Mouse (Mus musculus): Measurements from ENCODE around the gene Nav2. TPM values are rescaled to one million over a fixed set of nuclear protein-coding genes. Genes with fewer than 3 reads are reported as not detected.

The Nav2 gene
- total and polyA plus RNA-seq, 3 experiments, result 1.0 TPM; not detected in 2

- H3K27me3 ChIP-seq (ENCODE audit: insufficient read depth, low read length), result no peaks in the 10 kb centered on the region
- no peak for ATAC-seq (ENCODE audit: extremely low read depth, insufficient number of reproducible peaks, low FRiP score, poor library complexity, severe bottlenecking)
- TF ChIP-seq POLR2AphosphoS5 (IDR thresholded peaks at IDR 0.05; ENCODE audit: insufficient replicate concordance, low read depth, low read length), result no peak
- no peak for TF ChIP-seq CTCF (IDR thresholded peaks at IDR 0.05; ENCODE audit: low read depth, low read length)
- no peak for TF ChIP-seq TAL1 (conservative IDR thresholded peaks at IDR 0.05; ENCODE audit: low read depth, low read length)
- no peak for TF ChIP-seq GATA1 (IDR thresholded peaks at IDR 0.05; ENCODE audit: borderline replicate concordance, low read length)
- no peak for TF ChIP-seq GATA2 (IDR thresholded peaks at IDR 0.05; ENCODE audit: borderline replicate concordance, low read depth, low read length)
- H3K9me3 ChIP-seq (replicated peaks), result peaks cover 86% of the 10 kb centered on the region
- no peak for DNase-seq (ENCODE audit: low spot score)
- H3K4me1 ChIP-seq (ENCODE audit: insufficient read depth, low read depth, low read length), result no peaks in the 10 kb centered on the region; the same call in 1 of the 2 replicates
- H3K36me3 ChIP-seq (replicated peaks), result no peaks in the 10 kb centered on the region
- H3K4me3 ChIP-seq (ENCODE audit: low read depth, low read length), result no peak overlapping the region
These were observed 340.0 kb downstream of the Nav2 start for GRCm38 (mm10) chr7:49248333-49249086.

GRCm38 (mm10) chr7:49249462-49249861 is 340.9 kb downstream of the Nav2 start:
- no peak for ATAC-seq (ENCODE audit: extremely low read depth, insufficient number of reproducible peaks, low FRiP score, poor library complexity, severe bottlenecking)
- H3K4me3 ChIP-seq (ENCODE audit: low read depth, low read length), result no peak overlapping the region
- no peaks in the 10 kb centered on the region; the same call in 1 of the 2 replicates for H3K4me1 ChIP-seq (ENCODE audit: insufficient read depth, low read depth, low read length)
- TF ChIP-seq POLR2AphosphoS5 (IDR thresholded peaks at IDR 0.05; ENCODE audit: insufficient replicate concordance, low read depth, low read length), result no peak
- no peak for TF ChIP-seq GATA2 (IDR thresholded peaks at IDR 0.05; ENCODE audit: borderline replicate concordance, low read depth, low read length)
- TF ChIP-seq CTCF (IDR thresholded peaks at IDR 0.05; ENCODE audit: low read depth, low read length), result no peak
- TF ChIP-seq TAL1 (conservative IDR thresholded peaks at IDR 0.05; ENCODE audit: low read depth, low read length), result no peak
- no peak for TF ChIP-seq GATA1 (IDR thresholded peaks at IDR 0.05; ENCODE audit: borderline replicate concordance, low read length)
- no peak for DNase-seq (ENCODE audit: low spot score)
- no peaks in the 10 kb centered on the region for H3K27me3 ChIP-seq (ENCODE audit: insufficient read depth, low read length)
- no peaks in the 10 kb centered on the region for H3K36me3 ChIP-seq (replicated peaks)
- peaks cover 92% of the 10 kb centered on the region for H3K9me3 ChIP-seq (replicated peaks)

- no peak for ATAC-seq (ENCODE audit: extremely low read depth, insufficient number of reproducible peaks, low FRiP score, poor library complexity, severe bottlenecking)
- H3K27me3 ChIP-seq (ENCODE audit: insufficient read depth, low read length), result no peaks in the 10 kb centered on the region
These were observed 341.5 kb downstream of the Nav2 start for GRCm38 (mm10) chr7:49249996-49250395.

GRCm38 (mm10) chr7:49250581-49251307 is 342.2 kb downstream of the Nav2 start:
- Histone ChIP-seq H3K9me3 (replicated peaks) (peaks cover 90% of the 10 kb centered on the region), H3K27me3 (ENCODE audit: insufficient read depth, low read length) (no peaks in the 10 kb centered on the region), H3K4me3 (ENCODE audit: low read depth, low read length) (no peak overlapping the region), H3K36me3 (replicated peaks) (no peaks in the 10 kb centered on the region), H3K4me1 (ENCODE audit: insufficient read depth, low read depth, low read length) (no peaks in the 10 kb centered on the region; the same call in 1 of the 2 replicates)
- DNase-seq (ENCODE audit: low spot score) (no peak), ATAC-seq (ENCODE audit: extremely low read depth, insufficient number of reproducible peaks, low FRiP score, poor library complexity, severe bottlenecking) (no peak)
- TF ChIP-seq GATA1 (IDR thresholded peaks at IDR 0.05; ENCODE audit: borderline replicate concordance, low read length), result no peak
- TF ChIP-seq POLR2AphosphoS5 (IDR thresholded peaks at IDR 0.05; ENCODE audit: insufficient replicate concordance, low read depth, low read length), result no peak
- TF ChIP-seq TAL1 (conservative IDR thresholded peaks at IDR 0.05; ENCODE audit: low read depth, low read length), result no peak
- TF ChIP-seq GATA2 (IDR thresholded peaks at IDR 0.05; ENCODE audit: borderline replicate concordance, low read depth, low read length), result no peak
- no peak for TF ChIP-seq CTCF (IDR thresholded peaks at IDR 0.05; ENCODE audit: low read depth, low read length)

More at GRCm38 (mm10) chr7:49249996-49250395, 341.5 kb downstream of the Nav2 start:
- Histone ChIP-seq H3K4me3 (ENCODE audit: low read depth, low read length) (peak overlapping the region; percentile 13; the same call in 1 of the 2 replicates), H3K9me3 (replicated peaks) (peaks cover 94% of the 10 kb centered on the region), H3K36me3 (replicated peaks) (no peaks in the 10 kb centered on the region), H3K4me1 (ENCODE audit: insufficient read depth, low read depth, low read length) (no peaks in the 10 kb centered on the region; the same call in 1 of the 2 replicates)
- no peak for DNase-seq (ENCODE audit: low spot score)
- no peak for TF ChIP-seq TAL1 (conservative IDR thresholded peaks at IDR 0.05; ENCODE audit: low read depth, low read length)
- TF ChIP-seq GATA1 (IDR thresholded peaks at IDR 0.05; ENCODE audit: borderline replicate concordance, low read length), result no peak
- no peak for TF ChIP-seq CTCF (IDR thresholded peaks at IDR 0.05; ENCODE audit: low read depth, low read length)
- TF ChIP-seq GATA2 (IDR thresholded peaks at IDR 0.05; ENCODE audit: borderline replicate concordance, low read depth, low read length), result no peak
- no peak for TF ChIP-seq POLR2AphosphoS5 (IDR thresholded peaks at IDR 0.05; ENCODE audit: insufficient replicate concordance, low read depth, low read length)

- TF ChIP-seq GATA1 (IDR thresholded peaks at IDR 0.05; ENCODE audit: borderline replicate concordance, low read length) (no peak), POLR2AphosphoS5 (IDR thresholded peaks at IDR 0.05; ENCODE audit: insufficient replicate concordance, low read depth, low read length) (no peak), CTCF (IDR thresholded peaks at IDR 0.05; ENCODE audit: low read depth, low read length) (no peak), GATA2 (IDR thresholded peaks at IDR 0.05; ENCODE audit: borderline replicate concordance, low read depth, low read length) (no peak), TAL1 (conservative IDR thresholded peaks at IDR 0.05; ENCODE audit: low read depth, low read length) (no peak)
- Histone ChIP-seq H3K4me3 (ENCODE audit: low read depth, low read length) (no peak overlapping the region), H3K9me3 (replicated peaks) (peaks cover 90% of the 10 kb centered on the region), H3K27me3 (ENCODE audit: insufficient read depth, low read length) (no peaks in the 10 kb centered on the region), H3K4me1 (ENCODE audit: insufficient read depth, low read depth, low read length) (no peaks in the 10 kb centered on the region; the same call in 1 of the 2 replicates), H3K36me3 (replicated peaks) (no peaks in the 10 kb centered on the region)
- DNase-seq (ENCODE audit: low spot score) (no peak), ATAC-seq (ENCODE audit: extremely low read depth, insufficient number of reproducible peaks, low FRiP score, poor library complexity, severe bottlenecking) (no peak)
These were observed 342.8 kb downstream of the Nav2 start for GRCm38 (mm10) chr7:49251308-49251638.

GRCm38 (mm10) chr7:49252444-49252843 is 343.9 kb downstream of the Nav2 start:
- H3K36me3 ChIP-seq (replicated peaks), result no peaks in the 10 kb centered on the region
- no peaks in the 10 kb centered on the region; the same call in 1 of the 2 replicates for H3K4me1 ChIP-seq (ENCODE audit: insufficient read depth, low read depth, low read length)
- ATAC-seq (ENCODE audit: extremely low read depth, insufficient number of reproducible peaks, low FRiP score, poor library complexity, severe bottlenecking) (no peak), DNase-seq (ENCODE audit: low spot score) (no peak)
- peaks cover 90% of the 10 kb centered on the region for H3K9me3 ChIP-seq (replicated peaks)
- TF ChIP-seq GATA2 (IDR thresholded peaks at IDR 0.05; ENCODE audit: borderline replicate concordance, low read depth, low read length), result no peak
- no peak for TF ChIP-seq TAL1 (conservative IDR thresholded peaks at IDR 0.05; ENCODE audit: low read depth, low read length)
- TF ChIP-seq CTCF (IDR thresholded peaks at IDR 0.05; ENCODE audit: low read depth, low read length), result no peak
- TF ChIP-seq POLR2AphosphoS5 (IDR thresholded peaks at IDR 0.05; ENCODE audit: insufficient replicate concordance, low read depth, low read length), result no peak
- TF ChIP-seq GATA1 (IDR thresholded peaks at IDR 0.05; ENCODE audit: borderline replicate concordance, low read length), result no peak
- no peaks in the 10 kb centered on the region for H3K27me3 ChIP-seq (ENCODE audit: insufficient read depth, low read length)
- H3K4me3 ChIP-seq (ENCODE audit: low read depth, low read length), result no peak overlapping the region
